Mouse (Mus musculus) layer of hippocampus, adult 11-12 months (tissue): ENCODE measurements around the gene Coa4.
A peak's percentile ranks its signal among the peaks of the same experiment; 100 is the strongest.

ENCODE experiments used
- DNase-seq: peaks from one replicate; pipeline ENCODE4 v3.0.0; 2022; ENCODE audit warnings: low spot score

Coa4 gene

DNA sequence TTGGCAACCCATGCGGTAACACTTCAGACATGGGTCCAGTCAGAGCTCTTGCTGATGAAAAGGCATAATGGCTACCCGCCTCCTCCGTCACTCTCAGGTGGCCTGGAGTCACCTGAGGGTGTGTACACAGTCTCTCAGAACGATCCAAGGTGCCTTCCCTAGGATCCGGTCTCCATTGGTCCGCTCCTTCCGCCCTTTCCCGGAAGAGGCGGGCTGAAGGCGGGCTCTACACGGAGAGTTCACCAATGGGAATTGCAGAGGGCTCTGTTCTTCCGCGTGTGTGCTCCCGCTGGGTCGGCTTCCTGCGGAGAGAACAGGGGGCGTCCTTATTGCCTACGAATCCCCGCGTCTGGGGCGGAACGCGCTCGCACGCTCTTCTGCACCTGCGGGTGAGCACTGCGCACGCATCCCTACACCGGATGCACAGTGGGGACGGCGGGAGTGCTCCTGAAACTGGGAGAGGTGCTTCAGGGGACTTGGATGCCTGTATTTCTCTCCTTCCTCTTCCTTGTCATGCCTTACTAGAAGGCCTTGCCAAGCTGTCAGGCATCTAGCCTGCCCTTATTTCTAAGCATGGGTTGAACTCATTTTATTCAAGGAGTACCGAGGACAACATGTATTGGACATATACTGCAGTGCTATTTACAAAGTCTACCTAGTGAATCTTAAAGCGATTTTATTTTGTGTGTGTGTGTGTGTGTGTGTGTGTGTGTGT lies at the start of gene Coa4:
Gene Coa4 (plus strand): TSS at position 268 of the 715 bp plus-strand sequence.
- DNase-seq: peak; percentile 85

DNA sequence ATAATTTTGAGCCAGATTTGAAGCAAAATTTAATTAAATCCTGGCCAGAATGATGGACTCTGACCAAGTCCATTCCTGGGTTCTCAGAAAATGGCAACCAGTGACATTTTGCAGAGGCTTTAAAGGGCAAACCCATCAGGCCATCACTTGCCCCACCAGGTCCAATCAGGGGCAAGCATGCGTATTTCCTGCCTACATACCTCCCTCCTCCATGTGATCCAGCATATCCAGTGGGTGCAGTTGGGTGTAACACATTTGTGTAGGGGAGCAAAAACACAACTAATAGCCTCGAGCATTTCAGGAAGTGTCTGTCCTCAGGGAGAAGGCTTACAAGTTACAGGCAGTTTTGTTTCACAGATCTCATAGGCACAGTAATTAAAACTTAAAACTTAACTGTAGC lies 49.6 kb upstream of the Coa4 start:
- no peak for DNase-seq

DNA sequence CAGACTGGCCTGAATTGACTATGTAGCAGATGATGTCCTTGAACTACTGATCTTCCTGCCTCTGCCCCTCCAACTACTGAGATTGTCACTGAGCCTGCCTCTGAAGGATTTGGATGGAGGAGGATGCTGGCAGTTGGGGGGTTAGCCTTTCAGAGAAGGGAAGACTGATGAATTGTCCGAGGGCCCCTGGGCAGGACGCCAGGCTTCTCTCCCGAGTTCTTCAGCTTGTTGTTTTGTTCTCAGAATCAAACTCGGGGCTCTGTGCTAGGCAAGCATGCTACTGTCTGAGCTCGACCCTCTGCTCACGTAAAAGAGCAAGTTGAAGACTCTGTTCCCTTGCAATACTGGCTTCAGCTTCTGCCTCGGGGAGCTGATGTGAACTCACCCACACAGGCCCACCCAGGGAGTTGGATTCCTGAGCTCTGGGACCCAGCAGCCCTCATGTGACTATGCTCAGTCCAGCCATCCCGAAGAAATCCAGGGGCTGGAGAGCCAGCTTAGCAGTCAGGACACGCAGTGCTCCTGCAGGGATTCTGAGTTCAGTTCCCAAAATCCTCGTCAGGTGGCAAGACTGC lies 48.3 kb upstream of the Coa4 start:
- DNase-seq: no peak

DNA sequence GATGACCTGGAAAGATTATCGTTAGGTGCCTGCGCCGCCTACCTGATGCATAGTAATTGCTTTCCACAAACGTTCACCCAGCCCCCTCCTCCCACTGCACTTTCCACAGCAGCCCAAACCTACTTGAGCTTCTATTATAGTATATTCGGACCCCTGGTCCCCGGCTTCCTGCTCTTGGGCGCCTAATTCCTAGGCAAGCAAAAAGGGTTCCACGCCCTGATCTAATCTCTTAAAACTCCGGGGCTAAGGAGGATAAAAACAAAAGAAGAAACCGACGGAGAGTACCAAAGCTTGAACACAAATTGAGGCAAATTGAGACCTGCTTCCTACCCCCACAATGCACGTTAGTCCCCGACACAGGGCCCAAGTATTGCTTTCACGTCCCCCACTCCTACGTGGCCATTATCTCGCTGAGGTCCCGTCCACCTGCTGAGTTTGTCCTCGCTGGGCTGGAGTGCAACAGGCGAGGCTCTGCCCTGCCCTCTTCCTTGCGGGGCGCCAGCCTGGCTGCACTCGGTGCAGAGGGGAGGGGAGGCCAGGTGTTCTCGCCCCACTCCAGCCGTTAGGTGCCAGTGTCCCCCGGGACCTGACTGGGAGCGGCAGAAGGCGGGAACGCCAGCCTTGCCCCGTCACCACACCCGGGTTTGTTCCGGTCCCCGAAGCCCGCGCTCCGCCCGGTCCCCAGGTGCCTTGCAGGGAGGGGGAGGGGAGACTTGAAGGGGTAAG lies 44.3 kb upstream of the Coa4 start:
- no peak for DNase-seq

DNA sequence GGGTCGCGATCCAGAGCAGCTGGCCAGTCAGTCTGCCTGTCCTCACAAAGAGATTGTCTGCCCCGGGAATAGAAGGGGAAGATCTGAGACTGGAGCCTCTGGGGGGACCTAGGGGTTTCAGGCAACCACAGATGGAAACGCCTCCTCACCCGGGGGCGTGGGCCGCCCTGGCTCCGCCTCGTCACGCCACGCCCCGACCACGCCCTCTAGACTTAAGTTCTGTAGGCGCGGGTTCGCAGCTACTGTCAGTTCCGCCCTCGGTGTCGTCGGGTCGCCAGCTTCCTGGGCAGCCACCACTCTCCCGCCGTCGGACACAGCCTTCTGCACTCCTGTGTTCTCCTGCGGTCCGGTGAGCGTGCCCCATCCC lies 43.8 kb upstream of the Coa4 start, which contains the start of gene Ucp2:
Gene Ucp2 (plus strand): TSS at position 221 of the 367 bp plus-strand sequence.
- peak; percentile 80 for DNase-seq

DNA sequence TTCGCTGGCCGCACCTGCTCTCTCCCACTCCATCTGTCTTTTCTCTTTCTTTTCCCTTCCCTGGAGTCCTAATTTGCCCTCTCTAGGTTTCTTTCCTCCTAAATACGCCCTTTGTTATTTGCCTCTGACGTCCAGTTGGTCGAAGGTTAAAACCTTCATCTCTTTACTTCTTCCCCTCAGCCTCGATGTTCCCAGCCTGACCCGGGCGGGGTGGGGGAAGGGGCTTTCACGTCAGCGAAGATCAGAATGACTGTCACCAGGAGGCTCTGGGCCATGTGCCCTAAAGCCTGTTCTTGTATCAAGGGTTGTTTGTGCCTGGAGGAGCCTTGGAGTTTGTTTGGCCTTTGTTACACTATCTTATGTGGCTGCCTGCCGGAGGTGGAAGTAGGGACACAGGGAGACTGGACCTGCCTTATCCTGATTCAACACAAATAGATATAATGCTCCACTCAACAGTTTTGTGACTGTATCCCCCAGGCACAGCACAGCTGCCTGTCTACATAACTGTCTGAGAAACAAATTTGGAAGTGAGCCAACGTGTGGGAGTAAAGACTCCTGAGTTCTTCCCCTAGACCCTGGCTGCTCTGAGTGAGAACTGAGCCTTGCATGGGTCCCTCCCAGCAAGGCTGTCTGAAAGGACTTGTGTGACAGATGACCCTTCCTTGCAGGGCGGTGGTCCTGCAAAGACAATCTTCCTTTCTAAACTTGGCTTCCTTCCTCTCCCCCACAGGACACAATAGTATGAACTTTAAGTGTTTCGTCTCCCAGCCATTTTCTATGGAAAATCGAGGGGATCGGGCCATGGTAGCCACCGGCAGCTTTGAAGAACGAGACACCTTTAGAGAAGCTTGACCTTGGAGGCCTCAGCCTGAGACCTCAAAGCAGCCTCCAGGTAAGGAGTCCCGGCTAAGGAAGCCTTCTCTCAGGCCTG lies 43.1 kb upstream of the Coa4 start:
- peak; percentile 61 for DNase-seq

DNA sequence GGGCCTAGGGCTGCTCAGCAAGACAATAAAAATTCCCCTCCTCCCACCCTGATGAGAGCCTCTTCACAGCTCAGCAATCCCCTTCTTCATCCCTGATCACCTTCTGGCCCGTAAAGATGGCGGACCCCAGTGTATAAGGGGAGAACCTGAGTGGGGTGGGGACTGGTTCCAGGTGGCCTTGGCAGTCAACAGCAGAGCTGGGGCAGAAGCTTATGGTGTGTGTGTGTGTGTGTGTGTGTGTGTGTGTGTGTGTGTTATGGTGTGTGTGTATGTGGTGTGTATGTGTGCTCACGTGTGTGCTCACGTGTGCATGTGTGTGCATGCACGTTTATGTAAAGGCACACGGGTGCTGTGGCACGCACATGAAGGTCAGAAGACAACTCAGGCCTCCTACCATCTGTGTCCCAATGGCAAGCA lies 42.4 kb upstream of the Coa4 start:
- DNase-seq: no peak

DNA sequence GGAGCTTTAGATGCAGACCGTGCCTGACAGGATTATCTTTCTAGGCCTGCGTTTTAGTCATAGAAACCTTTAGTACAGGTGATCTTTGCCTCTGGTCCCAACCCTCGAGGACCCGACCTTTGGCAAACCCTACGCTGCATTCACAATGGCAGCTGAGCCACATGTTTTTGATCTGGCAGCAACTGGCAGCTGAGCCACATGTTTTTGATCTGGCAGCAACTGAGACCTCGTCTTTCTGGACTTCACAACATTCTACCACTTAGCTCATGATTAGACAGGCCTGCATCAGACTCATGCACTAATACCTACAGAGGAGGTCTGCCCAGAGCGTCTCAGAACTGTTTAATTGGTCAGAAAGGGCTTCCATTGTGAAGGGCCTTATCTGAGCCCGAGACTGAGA lies 41.8 kb upstream of the Coa4 start:
- DNase-seq: no peak

DNA sequence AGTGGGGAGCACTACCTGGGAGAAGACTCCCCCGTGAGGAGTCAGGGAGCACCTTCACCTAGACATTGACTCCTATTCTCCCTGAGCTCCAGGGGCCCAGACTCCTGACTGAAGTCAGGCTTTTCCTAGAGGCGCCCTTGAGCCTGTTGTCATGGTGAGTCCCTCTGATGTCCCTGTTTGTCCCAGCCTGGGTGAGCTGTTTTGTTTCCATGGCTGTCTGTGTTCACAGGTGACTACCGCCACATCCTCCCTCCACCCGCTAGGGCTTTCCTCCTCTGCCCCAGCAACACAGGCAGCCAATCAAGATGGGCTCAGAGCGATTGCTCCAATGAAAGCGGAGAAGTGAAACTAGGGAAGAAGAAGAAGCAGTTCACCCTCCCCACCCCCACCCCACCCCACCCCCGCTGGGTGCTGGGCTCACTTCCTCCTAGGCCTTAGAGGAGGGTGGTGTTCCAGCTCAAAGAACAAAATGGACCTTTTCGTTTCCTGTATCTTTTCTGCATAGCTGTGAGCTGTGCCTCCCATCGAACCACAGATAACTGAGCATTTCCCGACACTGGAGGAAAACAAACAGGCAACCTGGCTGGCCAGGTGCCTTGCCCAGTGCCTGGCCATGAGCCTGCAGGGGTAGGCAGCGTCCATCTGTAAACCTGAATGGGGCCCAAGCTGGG lies 41.2 kb upstream of the Coa4 start:
- peak; percentile 80 for DNase-seq

DNA sequence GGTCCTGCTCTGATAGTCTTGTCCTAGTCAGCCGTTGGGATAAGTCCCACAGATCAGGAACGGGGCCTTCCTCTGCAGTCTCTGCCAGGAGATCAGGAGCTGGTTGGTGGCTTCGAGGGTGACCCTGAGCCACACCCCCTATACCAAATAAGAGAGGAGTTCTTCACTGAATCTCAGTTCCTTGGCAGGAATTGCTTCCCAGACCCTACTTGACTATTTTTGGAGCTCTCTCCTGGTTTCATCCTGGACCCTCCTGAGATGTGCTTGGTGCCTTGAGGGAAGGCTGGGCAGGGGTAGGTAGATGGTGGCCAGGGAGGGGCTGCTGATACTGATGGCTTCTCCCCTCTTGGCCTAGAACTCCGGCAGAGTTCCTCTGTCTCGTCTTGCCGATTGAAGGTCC lies 40.5 kb upstream of the Coa4 start:
- DNase-seq: no peak

DNA sequence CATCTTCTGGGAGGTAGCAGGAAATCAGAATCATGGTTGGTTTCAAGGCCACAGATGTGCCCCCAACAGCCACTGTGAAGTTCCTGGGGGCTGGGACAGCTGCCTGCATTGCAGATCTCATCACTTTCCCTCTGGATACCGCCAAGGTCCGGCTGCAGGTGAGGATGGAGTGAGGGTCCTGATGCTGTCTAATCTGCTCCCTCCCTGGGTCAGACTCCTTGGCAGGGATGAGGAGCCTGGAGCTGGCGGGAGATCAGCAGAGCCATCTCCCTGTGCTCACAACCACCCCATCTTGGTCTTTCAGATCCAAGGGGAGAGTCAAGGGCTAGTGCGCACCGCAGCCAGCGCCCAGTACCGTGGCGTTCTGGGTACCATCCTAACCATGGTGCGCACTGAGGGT lies 40.1 kb upstream of the Coa4 start:
- DNase-seq: no peak

DNA sequence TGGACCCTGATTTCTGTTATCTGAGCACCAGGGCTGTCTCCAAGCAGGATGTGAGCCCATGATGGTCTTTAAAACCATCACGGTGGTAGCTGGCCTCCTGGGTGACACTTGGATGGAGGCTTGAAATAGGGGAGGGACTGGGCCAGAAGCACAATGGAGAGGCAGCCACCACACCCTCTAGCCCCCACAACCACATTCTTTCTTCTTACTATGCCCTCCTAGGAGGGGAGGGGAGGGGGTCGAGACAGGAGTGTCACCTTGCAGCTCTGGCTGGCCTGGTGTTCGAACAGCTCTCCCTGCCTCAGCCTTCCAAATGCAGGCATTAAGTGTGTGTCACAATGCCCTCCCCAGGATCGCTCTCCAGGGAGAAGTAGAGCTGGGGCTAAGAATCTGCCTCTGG lies 39.5 kb upstream of the Coa4 start:
- DNase-seq: no peak

DNA sequence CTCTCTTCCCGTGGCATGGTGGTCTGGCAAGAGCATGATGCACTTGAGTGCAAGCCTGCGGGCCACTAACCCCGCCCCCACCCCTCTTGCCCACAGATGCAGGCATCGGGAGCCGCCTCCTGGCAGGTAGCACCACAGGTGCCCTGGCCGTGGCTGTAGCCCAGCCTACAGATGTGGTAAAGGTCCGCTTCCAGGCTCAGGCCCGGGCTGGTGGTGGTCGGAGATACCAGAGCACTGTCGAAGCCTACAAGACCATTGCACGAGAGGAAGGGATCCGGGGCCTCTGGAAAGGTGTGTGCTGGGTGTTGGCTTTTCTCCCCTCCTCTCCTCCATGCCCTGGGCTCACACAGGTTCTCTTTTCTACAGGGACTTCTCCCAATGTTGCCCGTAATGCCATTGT lies 38.9 kb upstream of the Coa4 start:
- DNase-seq: no peak

DNA sequence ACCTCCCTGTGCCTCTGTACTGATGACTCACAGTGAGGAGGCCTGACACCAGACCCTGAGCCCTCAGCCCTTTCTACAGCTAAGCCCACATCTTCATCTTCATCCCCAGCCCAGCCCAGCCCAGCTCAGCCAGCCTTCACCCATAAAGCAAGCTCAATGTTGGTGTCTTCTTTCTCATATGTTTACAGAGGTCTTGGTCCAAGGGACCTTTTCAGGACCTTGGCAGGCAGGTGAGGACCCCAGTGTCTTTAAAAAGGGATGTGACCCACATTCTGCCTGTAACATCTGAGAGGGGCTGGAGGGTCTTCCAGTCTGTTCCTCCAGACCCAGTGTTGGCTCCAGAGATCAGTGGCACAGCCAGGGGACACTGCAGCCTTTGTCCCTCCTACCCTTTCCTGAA lies 37.4 kb upstream of the Coa4 start:
- no peak for DNase-seq

DNA sequence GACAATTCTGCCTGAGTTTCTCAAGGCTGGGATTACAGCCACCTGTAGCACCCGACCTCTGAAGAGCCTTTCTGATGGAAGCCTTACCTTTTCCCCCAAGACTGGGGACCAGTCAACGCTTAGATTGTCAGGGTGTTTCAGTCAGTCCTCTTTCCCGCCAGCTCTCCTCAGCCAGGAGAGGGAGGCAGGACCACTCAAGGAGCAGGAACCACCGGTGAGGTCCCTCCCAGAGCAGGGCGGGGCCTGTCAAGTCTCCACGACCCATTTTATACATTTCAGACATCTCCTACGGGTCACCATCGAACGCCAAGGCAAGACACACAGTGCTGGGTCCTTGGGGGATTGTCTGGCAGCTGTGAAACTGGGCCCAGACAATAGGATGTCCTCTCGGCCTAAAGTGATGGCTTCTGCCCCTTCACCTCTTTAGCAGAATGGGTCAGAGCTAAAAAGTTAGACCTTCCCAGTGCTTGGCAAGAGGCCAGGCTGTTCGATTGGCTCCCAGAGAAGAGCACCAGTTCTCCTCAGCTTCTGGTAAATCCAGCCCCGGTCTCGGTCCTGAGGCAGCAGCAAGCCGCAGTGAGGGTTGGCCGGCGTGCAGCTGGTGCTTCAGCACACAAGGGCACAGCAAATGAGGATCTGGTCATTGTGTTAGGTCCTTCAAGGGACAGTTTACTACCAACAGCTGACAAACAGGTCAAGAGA lies 36.4 kb upstream of the Coa4 start:
- DNase-seq: no peak

DNA sequence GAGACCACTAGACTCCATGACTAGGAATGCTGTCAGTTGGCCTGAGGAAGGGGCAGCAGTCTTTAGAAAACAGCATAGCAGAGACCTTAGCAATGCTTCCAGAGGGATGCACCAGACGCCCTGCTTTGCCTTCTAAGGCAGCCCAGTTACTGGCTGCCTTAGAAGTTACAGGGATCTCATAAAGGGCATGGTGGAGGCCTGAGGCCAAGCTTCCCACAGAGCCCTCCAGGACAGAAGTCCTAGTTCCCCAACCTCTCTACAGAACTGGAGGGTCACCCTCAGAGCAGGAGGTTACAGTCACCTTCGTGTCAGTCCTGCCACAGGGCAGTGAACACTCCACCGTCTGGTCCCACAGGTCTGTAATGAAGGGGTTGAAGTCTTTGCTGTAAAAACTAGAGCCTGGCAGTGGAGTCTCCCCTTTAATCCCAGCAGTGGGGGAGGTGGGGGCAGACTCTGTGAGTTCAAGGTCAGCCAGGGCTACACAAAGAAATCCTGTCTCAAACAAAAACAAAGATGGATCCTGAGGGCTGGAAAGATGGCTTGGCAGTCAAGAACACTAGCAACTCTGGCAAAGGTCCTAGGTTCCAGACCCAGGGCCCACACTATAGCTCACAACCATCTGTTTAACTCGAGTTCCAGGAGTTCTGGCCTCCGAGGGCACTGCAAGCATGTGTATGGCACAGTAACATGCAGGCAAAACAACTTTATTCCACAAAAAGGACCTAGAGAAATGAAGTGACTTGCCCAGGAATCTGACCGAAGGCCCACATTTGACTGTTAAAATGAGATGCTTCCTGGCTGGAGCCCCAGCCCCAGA lies 35.6 kb upstream of the Coa4 start:
- DNase-seq: no peak

DNA sequence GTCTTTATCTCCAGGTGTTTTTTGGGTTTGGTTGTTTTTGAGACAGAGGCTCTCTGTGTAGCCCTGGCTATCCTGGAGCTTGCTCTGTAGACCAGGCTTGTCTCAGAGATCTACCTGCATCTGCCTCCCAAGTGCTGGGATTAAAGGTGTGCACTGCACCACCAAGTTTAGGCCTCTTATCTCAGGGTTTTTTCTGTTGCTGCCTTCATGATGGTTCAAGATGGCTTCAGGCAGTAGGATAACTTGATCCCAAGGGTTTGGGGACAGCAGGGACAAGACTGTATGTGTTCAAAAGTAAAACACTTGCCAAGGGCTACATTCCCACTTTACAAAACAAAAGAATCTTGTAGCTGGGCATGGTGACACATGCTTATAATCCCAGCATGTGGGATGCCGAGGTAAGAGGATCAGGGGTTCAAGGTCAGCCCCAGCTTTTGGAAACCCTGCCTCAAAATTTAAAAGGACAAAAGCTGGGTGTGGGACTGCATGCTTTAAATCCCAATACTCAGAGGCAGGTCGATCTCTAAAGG lies 35.0 kb upstream of the Coa4 start:
- no peak for DNase-seq

DNA sequence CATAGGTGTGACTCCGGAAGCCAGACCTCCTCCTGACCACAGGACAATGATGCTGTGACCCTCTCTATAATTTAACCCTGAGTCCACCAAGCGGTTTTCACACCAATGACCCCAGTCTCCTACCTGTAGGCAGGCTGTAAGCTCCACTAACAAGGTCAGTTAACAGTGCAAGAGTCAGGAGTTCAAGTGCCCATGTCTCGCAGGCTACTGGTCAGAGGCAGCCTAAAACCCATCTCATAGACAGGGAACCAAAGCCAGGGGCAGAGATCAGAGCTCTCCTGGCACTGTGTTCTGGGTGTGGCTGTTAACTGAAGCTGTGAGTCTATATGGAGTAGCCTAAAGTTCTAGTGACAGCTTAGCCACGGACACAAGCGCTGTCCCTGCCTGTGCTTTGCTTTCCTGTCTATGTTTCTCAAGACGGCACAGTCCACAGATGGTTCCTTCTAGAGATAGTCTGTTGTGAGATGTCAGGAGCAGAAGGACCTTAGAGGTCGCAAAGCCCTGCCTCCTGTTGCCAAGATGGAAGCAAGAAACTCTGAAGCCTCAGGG lies 34.4 kb upstream of the Coa4 start:
- DNase-seq: no peak

DNA sequence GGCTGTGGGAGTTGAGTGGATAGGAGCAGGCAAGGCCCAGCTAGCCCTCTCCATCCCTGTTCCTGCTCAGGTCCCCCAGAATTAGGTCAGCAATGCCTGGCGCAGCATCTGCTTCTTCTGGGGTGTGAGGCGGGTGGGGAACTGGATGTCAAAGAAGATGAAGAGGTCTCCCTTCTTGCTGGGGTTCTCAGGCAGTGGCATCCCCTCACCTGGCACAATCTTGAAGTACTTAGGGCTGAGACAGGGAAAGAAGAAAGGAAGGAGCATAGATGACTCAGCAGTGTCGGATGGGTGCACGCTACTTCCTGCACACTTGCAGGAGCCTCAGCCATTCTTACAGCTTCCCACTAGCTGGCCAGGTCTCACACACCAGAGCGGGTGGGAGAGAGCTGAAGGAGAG lies 33.8 kb upstream of the Coa4 start:
- DNase-seq: no peak
